11 mouse cellular contexts compared by ENCODE assay signal in genomic region chr2:178497900-178498299, GRCm38 (mm10).
A peak's percentile ranks its signal among the peaks of the same experiment; 100 is the strongest.
DNase-seq lines count a peak whose midpoint lies in the region; ATAC-seq lines count a peak whose summit lies in the region.
"Had no signal": no experiment of that assay in that cellular context is flagged by ENCODE, and none has a peak within 500 bp of the region (broad histone marks: within the 10 kb centered on the region; RNA-seq: fewer than 3 reads in every experiment).

No protein-coding gene starts in this region.

- ATAC-seq in hematopoietic stem cell, adult 5-6 weeks (replicated peaks in 1 of 2; ENCODE audit: insufficient read depth in 1 of 2, low FRiP score in 2 of 2, low TSS enrichment in 1 of 2, low read depth in 1 of 2, poor library complexity in 2 of 2, severe bottlenecking in 2 of 2) = peak; percentile 91 to 93
- ATAC-seq in neutrophil, adult 5-6 weeks (ENCODE audit: extremely low read depth, insufficient number of reproducible peaks, low FRiP score, poor library complexity, severe bottlenecking) = peak; percentile 47
- ATAC-seq: CD4-positive, CD25-positive, alpha-beta regulatory T cell, adult 4 months had no signal

- peak; percentile 10 for DNase-seq in layer of hippocampus, adult 11-12 months (ENCODE audit: low spot score)
- DNase-seq in layer of hippocampus, postnatal 36 days = no peak
- DNase-seq in thymus, postnatal 25 days = peak; percentile 26
- DNase-seq in thymus, postnatal 0 days (ENCODE audit: low spot score) = no peak
- DNase-seq in right cerebral cortex, postnatal 14 days = no peak
- no peak for DNase-seq in retina, embryonic 14.5 days (ENCODE audit: low spot score)
- DNase-seq: cerebellum, adult 11-12 months; cerebellum, postnatal 36 days had no signal

Comparison
In these comparisons a context has a peak if more than half of its experiments do, and no peak if none do; other contexts are left out.
1. DNase-seq: peak in layer of hippocampus, adult 11-12 months (single experiment) and thymus, postnatal 25 days (single experiment); none in layer of hippocampus, postnatal 36 days (0 of 2), thymus, postnatal 0 days (single experiment), right cerebral cortex, postnatal 14 days (single experiment) and retina, embryonic 14.5 days (single experiment).